Mouse (Mus musculus): Measurements from ENCODE around the gene Gas7.

GRCm38 (mm10) chr11:67536413-67536812 lies 81.2 kb downstream of the Gas7 start:
- TF ChIP-seq CTCF (IDR thresholded peaks at IDR 0.05; ENCODE audit: control insufficient read depth, insufficient read depth, insufficient replicate concordance, low read depth, low read length) (no peak), POLR2A (IDR thresholded peaks at IDR 0.05; ENCODE audit: control insufficient read depth, low read depth, low read length) (no peak)
